Mouse (Mus musculus): Measurements from ENCODE around the gene Rsph1. TPM values are rescaled to one million over a fixed set of nuclear protein-coding genes. Genes with fewer than 3 reads are reported as not detected.

The Rsph1 gene
- polyA plus RNA-seq, 1 experiment, result 2.7 TPM

DNA sequence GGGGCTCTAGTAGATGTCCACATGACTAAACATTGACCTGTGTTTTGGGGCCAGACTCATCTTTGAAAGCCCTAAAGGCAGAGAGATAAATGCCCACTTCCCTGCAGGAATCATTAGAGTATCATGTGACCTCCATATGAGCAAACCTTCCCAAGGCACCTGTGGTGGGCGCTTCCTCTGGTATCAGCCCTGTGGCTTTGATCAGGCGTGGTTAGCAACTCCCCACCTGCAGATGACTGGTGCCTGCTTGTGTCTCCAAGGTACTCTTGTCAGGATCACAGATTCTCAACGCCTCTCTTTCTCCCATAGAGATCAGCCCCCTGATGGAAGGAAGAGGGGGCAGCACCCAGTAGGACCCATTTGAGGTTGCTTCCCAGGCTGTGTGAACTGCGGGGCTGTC, 22.8 kb upstream of the Rsph1 start:
- DNase-seq, result no peak
- H3K27ac ChIP-seq (ENCODE audit: insufficient read depth, low read length), result no peak overlapping the region
- no peaks in the 10 kb centered on the region for H3K27me3 ChIP-seq (ENCODE audit: control insufficient read depth, insufficient read depth, low read length)
- TF ChIP-seq POLR2A (IDR thresholded peaks at IDR 0.05; ENCODE audit: borderline replicate concordance, insufficient read depth, low read length) (no peak), CTCF (IDR thresholded peaks at IDR 0.05; ENCODE audit: borderline replicate concordance, insufficient read depth, low read depth, low read length) (no peak)
- H3K4me1 ChIP-seq (ENCODE audit: control insufficient read depth, insufficient read depth, low read length), result peaks cover 3% of the 10 kb centered on the region
- no peak overlapping the region for H3K4me3 ChIP-seq (replicated peaks; ENCODE audit: insufficient read depth, low read depth, low read length)
- WGBS, result 94% methylated on average over 4 of the region's 4 CpGs

DNA sequence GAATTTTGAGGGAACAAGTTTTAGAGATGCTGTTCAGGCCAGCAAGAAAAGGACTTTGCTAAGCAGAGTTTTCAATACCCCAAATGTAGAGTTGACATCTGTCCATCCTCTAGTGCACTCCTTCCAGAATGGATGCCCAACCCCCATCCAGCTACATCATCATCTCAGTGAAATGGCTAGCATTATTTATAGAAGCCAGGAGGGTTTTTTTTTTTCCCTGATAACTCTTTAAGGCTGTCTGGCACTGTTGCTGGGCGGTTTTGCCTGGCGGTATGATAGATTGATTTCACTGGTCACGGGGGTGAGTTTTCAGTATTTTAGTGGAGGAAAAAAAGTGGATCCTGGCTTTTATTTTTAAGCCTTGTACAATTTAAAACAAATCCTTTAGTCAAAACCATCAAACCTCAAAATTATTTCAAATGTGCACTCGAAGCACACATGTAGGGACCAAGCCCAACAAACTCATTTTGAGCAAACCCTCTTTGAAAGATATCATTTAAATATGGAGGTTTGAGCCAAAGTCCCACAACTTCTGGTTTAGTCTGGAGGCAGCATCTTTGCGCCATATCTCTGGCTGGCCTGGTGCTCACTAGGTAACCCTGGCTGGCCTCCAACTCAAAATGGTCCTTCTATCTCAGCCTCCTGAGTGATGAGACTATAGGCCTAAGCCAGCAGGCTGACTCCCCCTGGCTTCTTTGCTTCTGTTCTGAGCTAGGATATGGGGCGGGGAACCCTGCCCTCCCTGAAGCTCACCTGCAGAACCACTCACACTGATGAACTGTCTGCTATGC, 21.4 kb upstream of the Rsph1 start:
- DNase-seq, result no peak
- no peak overlapping the region for H3K27ac ChIP-seq (ENCODE audit: insufficient read depth, low read length)
- H3K4me3 ChIP-seq (replicated peaks; ENCODE audit: insufficient read depth, low read depth, low read length), result no peak overlapping the region
- WGBS, result 95% methylated on average over 6 of the region's 6 CpGs
- no peak for TF ChIP-seq POLR2A (IDR thresholded peaks at IDR 0.05; ENCODE audit: borderline replicate concordance, insufficient read depth, low read length)
- no peak for TF ChIP-seq CTCF (IDR thresholded peaks at IDR 0.05; ENCODE audit: borderline replicate concordance, insufficient read depth, low read depth, low read length)
- no peaks in the 10 kb centered on the region for H3K27me3 ChIP-seq (ENCODE audit: control insufficient read depth, insufficient read depth, low read length)
- peaks cover 3% of the 10 kb centered on the region for H3K4me1 ChIP-seq (ENCODE audit: control insufficient read depth, insufficient read depth, low read length)

DNA sequence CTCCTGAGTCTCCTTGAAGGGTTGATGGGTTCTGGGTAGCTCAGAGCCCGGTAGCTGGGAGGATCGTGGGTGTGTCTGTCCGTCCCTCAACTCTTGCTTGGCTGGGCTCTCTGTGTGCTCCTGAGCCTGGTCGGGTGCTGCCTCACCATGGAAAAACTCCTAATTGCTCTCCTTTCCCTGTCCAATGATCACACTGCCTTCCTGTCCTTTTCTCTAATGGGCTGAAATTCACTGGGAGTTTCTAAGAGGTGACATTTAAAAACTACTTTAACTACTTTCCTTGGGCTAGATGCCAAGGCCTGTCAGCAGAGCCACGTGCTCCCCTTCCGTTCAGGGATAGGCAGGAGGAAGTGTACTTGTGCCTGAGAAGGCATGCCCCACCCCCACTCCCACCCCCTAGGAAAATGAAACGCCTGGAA, 20.3 kb upstream of the Rsph1 start:
- H3K4me1 ChIP-seq (ENCODE audit: control insufficient read depth, insufficient read depth, low read length), result peaks cover 3% of the 10 kb centered on the region
- 47% methylated on average over 7 of the region's 7 CpGs for WGBS
- no peak overlapping the region for H3K4me3 ChIP-seq (replicated peaks; ENCODE audit: insufficient read depth, low read depth, low read length)
- H3K27ac ChIP-seq (ENCODE audit: insufficient read depth, low read length), result no peak overlapping the region
- no peak for DNase-seq
- TF ChIP-seq POLR2A (IDR thresholded peaks at IDR 0.05; ENCODE audit: borderline replicate concordance, insufficient read depth, low read length) (no peak), CTCF (IDR thresholded peaks at IDR 0.05; ENCODE audit: borderline replicate concordance, insufficient read depth, low read depth, low read length) (no peak)
- no peaks in the 10 kb centered on the region for H3K27me3 ChIP-seq (ENCODE audit: control insufficient read depth, insufficient read depth, low read length)

DNA sequence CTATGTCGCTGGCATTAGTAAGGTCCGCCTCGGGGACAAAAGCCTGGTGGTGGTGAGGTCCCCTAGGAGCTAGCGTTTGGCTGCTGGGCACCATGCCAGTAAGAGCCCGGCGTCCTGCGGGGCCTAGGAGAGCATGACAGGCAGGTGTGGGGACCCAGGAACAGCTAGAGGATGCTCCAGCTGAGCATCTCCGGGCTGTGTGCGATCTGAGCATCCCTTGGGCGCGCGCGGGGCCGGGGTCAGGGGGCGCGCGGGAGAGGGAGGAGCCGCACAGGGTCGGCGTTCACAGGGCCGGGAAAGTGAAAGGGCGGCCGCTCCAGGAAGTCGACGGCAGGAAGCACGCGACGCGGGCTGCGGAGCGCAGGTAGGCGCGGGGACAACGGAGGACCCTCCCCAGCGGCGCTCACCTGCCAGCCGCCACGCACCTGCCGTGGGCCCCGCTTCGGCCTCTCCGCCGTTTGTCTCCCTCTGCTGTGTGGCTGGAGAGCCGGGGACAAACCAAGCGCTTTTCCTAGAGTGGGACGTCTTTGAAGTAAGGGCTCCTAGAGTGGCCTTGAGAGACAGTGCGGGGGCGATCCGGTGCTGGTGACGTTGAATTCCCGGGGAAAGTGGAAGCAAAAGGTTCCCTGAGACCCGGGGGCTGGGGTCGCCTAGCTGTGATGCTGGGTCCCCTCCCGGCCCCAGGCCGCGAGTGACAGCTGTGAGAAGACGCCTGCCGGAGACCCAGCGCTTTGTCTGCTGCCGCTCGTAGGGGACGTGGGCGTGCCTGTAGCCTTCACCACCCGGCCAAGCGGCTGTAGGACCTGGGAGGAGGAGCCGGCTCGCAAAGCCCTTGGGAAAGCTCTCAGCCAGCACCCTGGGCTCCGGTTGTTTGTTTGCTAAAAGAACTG, 19.0 kb upstream of the Rsph1 start:
- DNase-seq, result peak; percentile 60 to 68
- H3K4me3 ChIP-seq (replicated peaks; ENCODE audit: insufficient read depth, low read depth, low read length), result peak overlapping the region; percentile 67
- peaks cover 3% of the 10 kb centered on the region for H3K4me1 ChIP-seq (ENCODE audit: control insufficient read depth, insufficient read depth, low read length)
- no peaks in the 10 kb centered on the region for H3K27me3 ChIP-seq (ENCODE audit: control insufficient read depth, insufficient read depth, low read length)
- no peak overlapping the region for H3K27ac ChIP-seq (ENCODE audit: insufficient read depth, low read length)
- under 1% methylated on average over 68 of the region's 68 CpGs for WGBS
- TF ChIP-seq CTCF (IDR thresholded peaks at IDR 0.05; ENCODE audit: borderline replicate concordance, insufficient read depth, low read depth, low read length) (no peak; the same call in 1 of the 2 replicates), POLR2A (IDR thresholded peaks at IDR 0.05; ENCODE audit: borderline replicate concordance, insufficient read depth, low read length) (no peak)

DNA sequence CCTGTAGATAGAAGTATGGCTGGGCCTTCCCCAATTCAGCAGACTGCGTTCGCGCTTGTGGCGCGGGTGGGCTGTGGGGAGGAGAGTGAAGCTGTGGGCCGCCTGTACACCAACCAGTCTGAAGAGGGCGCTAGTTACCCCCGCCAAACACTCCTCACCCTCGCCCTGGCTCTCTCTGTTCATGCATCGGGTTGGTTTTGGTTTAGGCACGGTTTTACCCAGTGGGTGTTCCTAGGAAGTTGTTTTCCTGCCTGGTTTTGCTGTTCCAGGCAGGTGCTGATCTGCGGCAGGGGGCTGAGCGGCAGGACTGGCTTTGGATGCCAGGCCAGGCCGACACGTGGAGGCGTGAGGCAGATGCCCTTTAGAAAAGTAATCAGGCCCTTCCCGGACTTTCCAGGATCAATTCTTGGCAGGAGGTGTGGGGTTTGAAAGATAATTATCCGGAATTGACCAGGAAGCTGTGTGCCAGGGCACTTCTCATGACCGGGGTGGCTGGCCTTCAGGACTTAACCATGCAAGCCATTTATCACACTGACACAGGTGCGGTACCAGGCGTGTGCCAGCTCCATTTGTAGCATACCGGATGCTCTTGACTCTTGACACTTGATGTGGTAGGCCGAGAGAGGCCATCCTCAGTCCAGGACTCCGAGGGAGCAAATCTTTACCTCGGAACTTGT, 18.2 kb upstream of the Rsph1 start:
- peak in 1 of 2 experiments; percentile 35 for DNase-seq
- TF ChIP-seq POLR2A (IDR thresholded peaks at IDR 0.05; ENCODE audit: borderline replicate concordance, insufficient read depth, low read length), result no peak
- peak; percentile 58; the same call in 1 of the 2 replicates for TF ChIP-seq CTCF (IDR thresholded peaks at IDR 0.05; ENCODE audit: borderline replicate concordance, insufficient read depth, low read depth, low read length)
- Histone ChIP-seq H3K27me3 (ENCODE audit: control insufficient read depth, insufficient read depth, low read length) (no peaks in the 10 kb centered on the region), H3K4me1 (ENCODE audit: control insufficient read depth, insufficient read depth, low read length) (peaks cover 3% of the 10 kb centered on the region), H3K4me3 (replicated peaks; ENCODE audit: insufficient read depth, low read depth, low read length) (peak overlapping the region; percentile 67), H3K27ac (ENCODE audit: insufficient read depth, low read length) (no peak overlapping the region)
- WGBS, result 37% methylated on average over 25 of the region's 25 CpGs

GRCm38 (mm10) chr17:31294363-31295214, 17.4 kb upstream of the Rsph1 start:
- Histone ChIP-seq H3K27ac (ENCODE audit: insufficient read depth, low read length) (no peak overlapping the region), H3K27me3 (ENCODE audit: control insufficient read depth, insufficient read depth, low read length) (no peaks in the 10 kb centered on the region), H3K4me3 (replicated peaks; ENCODE audit: insufficient read depth, low read depth, low read length) (no peak overlapping the region), H3K4me1 (ENCODE audit: control insufficient read depth, insufficient read depth, low read length) (peaks cover 3% of the 10 kb centered on the region)
- 91% methylated on average over 15 of the region's 15 CpGs for WGBS
- DNase-seq, result no peak
- TF ChIP-seq CTCF (IDR thresholded peaks at IDR 0.05; ENCODE audit: borderline replicate concordance, insufficient read depth, low read depth, low read length) (no peak), POLR2A (IDR thresholded peaks at IDR 0.05; ENCODE audit: borderline replicate concordance, insufficient read depth, low read length) (no peak)

DNA sequence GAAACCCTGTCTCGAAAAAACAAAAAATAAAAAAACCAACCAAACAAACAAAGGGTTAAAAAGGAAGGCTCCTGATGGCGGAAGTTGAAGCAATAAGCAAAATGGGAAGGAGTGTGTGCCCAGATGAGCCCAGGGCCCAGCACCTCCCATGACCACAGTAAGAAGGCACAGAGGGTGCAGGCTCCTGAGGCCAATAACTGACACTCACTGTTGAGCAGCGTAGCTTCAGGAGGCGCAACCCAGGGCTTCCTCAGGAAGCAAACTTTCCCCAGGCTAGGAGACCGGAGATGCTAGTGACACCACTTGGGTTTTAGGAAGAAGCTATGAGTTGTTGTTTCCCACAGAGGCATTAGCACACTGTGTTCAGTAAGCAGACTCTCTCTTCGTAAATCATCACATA, 13.7 kb upstream of the Rsph1 start:
- Histone ChIP-seq H3K4me1 (ENCODE audit: control insufficient read depth, insufficient read depth, low read length) (peaks cover under 1% of the 10 kb centered on the region; the same call in 1 of the 2 replicates), H3K27me3 (ENCODE audit: control insufficient read depth, insufficient read depth, low read length) (no peaks in the 10 kb centered on the region), H3K27ac (ENCODE audit: insufficient read depth, low read length) (no peak overlapping the region), H3K4me3 (replicated peaks; ENCODE audit: insufficient read depth, low read depth, low read length) (no peak overlapping the region)
- 79% methylated on average over 6 of the region's 6 CpGs for WGBS
- DNase-seq, result no peak
- TF ChIP-seq CTCF (IDR thresholded peaks at IDR 0.05; ENCODE audit: borderline replicate concordance, insufficient read depth, low read depth, low read length) (no peak), POLR2A (IDR thresholded peaks at IDR 0.05; ENCODE audit: borderline replicate concordance, insufficient read depth, low read length) (no peak)
